Mouse (Mus musculus) hematopoietic multipotent progenitor cell, adult 10-12 weeks (in vitro differentiated cells): Measurements from ENCODE around the gene Slc28a1. TPM values are rescaled to one million over a fixed set of nuclear protein-coding genes. Genes with fewer than 3 reads are reported as not detected.

Experiments
- polyA plus RNA-seq: library from polyadenylated mRNA; stranded (reverse); fragments of >175 nt; gene quantifications from 2 replicates; pipeline ENCODE4 v1.2.3, GENCODE M21; 2012; ENCODE audit warnings: low replicate concordance

The Slc28a1 gene
- polyA plus RNA-seq, result not detected in 2 replicates

GRCm38 (mm10) chr7:81114555-81114954, at the start of gene Slc28a1:
Slc28a1 (plus strand) TSS chr7:81114799.

GRCm38 (mm10) chr7:81213347-81214152, 99.0 kb downstream of the Slc28a1 start, which contains the start of gene Pde8a:
Pde8a (plus strand) TSS chr7:81213596.

Other genes with a start within 250 kb of the Slc28a1 start
- 5.1 and 11.7 TPM in 2 replicates for gene Wdr73, start 213.5 kb upstream of the Slc28a1 start, polyA plus RNA-seq
- 11.9 and 12.8 TPM in 2 replicates for gene Nmb, start 209.7 kb upstream of the Slc28a1 start, polyA plus RNA-seq
- gene Sec11a, start 167.0 kb upstream of the Slc28a1 start, polyA plus RNA-seq, result 3.5 and 8.6 TPM in 2 replicates
- 39.9 and 78.6 TPM in 2 replicates for gene Zfp592, start 121.1 kb upstream of the Slc28a1 start, polyA plus RNA-seq
- 0.38 and 0.58 TPM in 2 replicates for gene Alpk3, start 57.2 kb upstream of the Slc28a1 start, polyA plus RNA-seq
- 2.5 and 7.6 TPM in 2 replicates for gene Pde8a, start 98.8 kb downstream of the Slc28a1 start, polyA plus RNA-seq
- gene Rps17, start 230.5 kb downstream of the Slc28a1 start, polyA plus RNA-seq, result 157 and 293 TPM in 2 replicates